Mouse (Mus musculus) lung, embryonic 16.5 days (tissue): ENCODE measurements around the gene Usp17le. TPM values are rescaled to one million over a fixed set of nuclear protein-coding genes. Genes with fewer than 3 reads are reported as not detected.
"Not testable (repeated sequence)": the region's sequence is repeated elsewhere in the genome, so short reads cannot be mapped to it uniquely, and the experiment has no call there.

ENCODE experiments used
- ATAC-seq: fragments of 200-750 bp; cut with Nextera tagmentation; 2 replicates; pipeline ENCODE4 v1.8.0; 2017; ENCODE audit warnings: low read depth, mild to moderate bottlenecking, moderate library complexity
- H3K27ac ChIP-seq: fragments of 300-500 bp; sonication (generic); 2 replicates; pipeline ENCODE4 v1.5.1; 2014; ENCODE audit warnings: mild to moderate bottlenecking, control low read depth, low read length
- H3K27me3 ChIP-seq: fragments of 300-500 bp; sonication (generic); 2 replicates; pipeline ENCODE4 v1.6.1; 2014; ENCODE audit warnings: low read depth, low read length, mixed read lengths; ENCODE audit not compliant: control insufficient read depth, insufficient read depth
- H3K36me3 ChIP-seq: fragments of 300-500 bp; sonication (generic); 2 replicates; pipeline ENCODE4 v1.6.1; 2014; ENCODE audit warnings: low read length; ENCODE audit not compliant: control insufficient read depth, insufficient read depth
- H3K4me1 ChIP-seq: fragments of 300-500 bp; sonication (generic); replicated peaks from 2 replicates; pipeline ENCODE4 v1.6.1; 2014; ENCODE audit warnings: low read length, mixed read lengths; ENCODE audit not compliant: control insufficient read depth, insufficient read depth
- H3K4me2 ChIP-seq: fragments of 300-500 bp; sonication (generic); 2 replicates; pipeline ENCODE4 v1.6.1; 2014; ENCODE audit warnings: low read depth, low read length, control low read depth
- H3K4me3 ChIP-seq: fragments of 300-500 bp; sonication (generic); 2 replicates; pipeline ENCODE4 v1.5.1; 2014; ENCODE audit warnings: mild to moderate bottlenecking, low read length, control low read depth
- H3K9ac ChIP-seq: fragments of 300-500 bp; sonication (generic); 2 replicates; pipeline ENCODE4 v1.6.1; 2014; ENCODE audit warnings: low read length, control low read depth
- H3K9me3 ChIP-seq: fragments of 300-500 bp; sonication (generic); 2 replicates; pipeline ENCODE4 v1.6.1; 2016; ENCODE audit warnings: low read length; ENCODE audit not compliant: control insufficient read depth
- WGBS: fragments of 180-500 bp; shearing (Covaris S2); extraction: QIAGEN DNeasy Blood & Tissue Kit; methylation state at CpG from one replicate; pipeline ENCODE4 v1.1.7; 2014; 5-methylcytosine and 5-hydroxymethylcytosine counted together
- polyA plus RNA-seq: library from polyadenylated mRNA; unstranded; fragments of >200 nt; fragmentation: Nextera tagmentation; extraction: Ambion mirVana; gene quantifications from 2 replicates; pipeline ENCODE4 v1.2.1, GENCODE M21; 2015

Gene Usp17le
- polyA plus RNA-seq = not detected in 2 replicates

DNA sequence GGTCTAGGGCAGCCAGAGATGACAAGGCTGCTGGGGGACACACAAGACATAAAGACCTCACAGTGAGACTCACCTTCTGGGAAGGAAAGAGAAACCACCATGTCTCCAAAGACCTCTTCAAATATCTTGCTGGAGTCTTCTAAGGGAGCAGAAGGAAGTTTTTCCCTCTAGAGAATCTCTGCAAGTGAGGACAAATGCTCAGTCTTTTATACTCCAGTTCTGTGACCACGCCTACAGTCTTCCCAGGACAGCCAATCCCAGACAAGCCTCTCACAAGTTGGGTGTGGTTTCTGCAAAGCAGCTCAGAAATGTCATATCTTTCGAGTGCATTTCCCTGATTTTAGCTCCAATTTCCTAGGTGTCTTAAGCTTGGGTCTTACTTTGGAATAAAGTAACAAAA is at the start of gene Usp17le:
Gene Usp17le, minus strand, starts transcription at position 101 of the 400 bp plus-strand sequence.
- H3K9me3 ChIP-seq, H3K27me3 ChIP-seq, ATAC-seq, H3K9ac ChIP-seq, H3K36me3 ChIP-seq, H3K4me2 ChIP-seq, H3K27ac ChIP-seq, H3K4me1 ChIP-seq, H3K4me3 ChIP-seq: not testable (repeated sequence)
- 50% methylated on average over 2 of the region's 2 CpGs for WGBS

DNA sequence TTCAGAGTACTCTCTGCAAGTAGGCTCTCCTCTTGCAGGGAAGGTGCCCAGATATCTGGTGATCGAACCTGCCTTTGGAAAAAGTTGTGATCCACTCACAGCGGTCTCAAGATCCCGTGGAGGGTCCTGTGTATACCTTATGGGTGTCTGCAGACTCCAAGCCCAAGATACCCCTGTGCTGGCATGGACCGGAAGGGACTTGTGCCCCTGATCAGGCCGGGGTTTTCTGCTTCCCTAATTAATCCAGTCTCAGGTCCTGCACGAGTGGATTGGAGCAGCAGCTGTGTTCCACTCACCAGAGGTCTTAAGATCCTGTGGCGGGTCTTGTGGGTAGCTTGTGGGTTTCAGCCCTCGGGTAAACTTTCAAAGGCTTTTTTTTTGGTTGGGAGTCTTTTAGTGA is 33.1 kb upstream of the Usp17le start:
- H3K4me3 ChIP-seq, ATAC-seq, H3K4me2 ChIP-seq, H3K4me1 ChIP-seq, H3K27me3 ChIP-seq, H3K27ac ChIP-seq, H3K36me3 ChIP-seq, H3K9me3 ChIP-seq, H3K9ac ChIP-seq: not testable (repeated sequence)
- 70% methylated on average over 8 of the region's 8 CpGs for WGBS

DNA sequence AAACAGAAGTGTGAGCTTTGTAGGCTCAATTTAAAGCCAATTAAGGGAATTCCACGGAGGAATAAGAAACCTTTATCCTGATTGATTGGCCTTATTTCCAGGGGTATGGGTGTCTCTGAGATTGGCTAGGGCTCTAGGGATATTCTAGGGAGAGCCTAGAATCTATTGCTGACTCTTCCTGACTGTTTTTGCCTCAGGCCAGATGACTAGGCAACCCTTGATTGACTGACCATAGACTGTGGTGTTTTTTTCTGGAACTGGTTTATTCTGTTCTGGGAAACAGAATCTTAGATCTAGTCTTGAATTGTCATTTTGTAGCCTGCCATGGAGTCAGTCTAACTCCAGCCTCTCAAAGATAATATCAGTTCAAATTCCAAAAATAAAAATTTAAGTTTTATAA is 13.5 kb upstream of the Usp17le start:
- H3K4me1 ChIP-seq = no peaks in the 10 kb centered on the region
- no peak overlapping the region for H3K27ac ChIP-seq
- H3K27me3 ChIP-seq = no peaks in the 10 kb centered on the region
- no peak overlapping the region for H3K4me3 ChIP-seq
- H3K9me3 ChIP-seq = no peaks in the 10 kb centered on the region
- no peak for ATAC-seq
- no peaks in the 10 kb centered on the region for H3K36me3 ChIP-seq
- H3K4me2 ChIP-seq = no peak overlapping the region
- WGBS = 55% methylated on average over 1 of the region's 1 CpGs
- H3K9ac ChIP-seq = no peak overlapping the region

Other genes with a start within 250 kb of the Usp17le start
- not detected in 2 replicates for gene Olfr651, start 227.3 kb downstream of the Usp17le start, polyA plus RNA-seq
- gene Olfr652, start 216.6 kb downstream of the Usp17le start, polyA plus RNA-seq = not detected in 2 replicates
- gene Olfr653, start 200.2 kb downstream of the Usp17le start, polyA plus RNA-seq = not detected in 2 replicates
- not detected in 2 replicates for gene Olfr654, start 190.4 kb downstream of the Usp17le start, polyA plus RNA-seq
- gene Olfr655, start 175.7 kb downstream of the Usp17le start, polyA plus RNA-seq = not detected in 2 replicates
- not detected in 2 replicates for gene Olfr656, start 163.5 kb downstream of the Usp17le start, polyA plus RNA-seq
- not detected in 2 replicates for gene Olfr657, start 152.7 kb downstream of the Usp17le start, polyA plus RNA-seq
- gene Olfr658, start 130.2 kb downstream of the Usp17le start, polyA plus RNA-seq = not detected in 2 replicates
- gene Olfr659, start 110.7 kb downstream of the Usp17le start, polyA plus RNA-seq = not detected in 2 replicates
- not detected in 2 replicates for gene Olfr661, start 91.0 kb downstream of the Usp17le start, polyA plus RNA-seq
- not detected in 2 replicates for gene Usp17lb, start 65.1 kb upstream of the Usp17le start, polyA plus RNA-seq
- gene Usp17la, start 79.5 kb upstream of the Usp17le start, polyA plus RNA-seq = not detected in 2 replicates
- gene Olfr665, start 100.6 kb upstream of the Usp17le start, polyA plus RNA-seq = not detected in 2 replicates
- not detected in 2 replicates for gene Olfr666, start 118.5 kb upstream of the Usp17le start, polyA plus RNA-seq
- not detected in 2 replicates for gene Olfr667, start 144.0 kb upstream of the Usp17le start, polyA plus RNA-seq
- gene Olfr668, start 150.6 kb upstream of the Usp17le start, polyA plus RNA-seq = not detected in 2 replicates
- not detected in 2 replicates for gene Olfr669, start 156.8 kb upstream of the Usp17le start, polyA plus RNA-seq
- not detected in 2 replicates for gene Olfr670, start 185.2 kb upstream of the Usp17le start, polyA plus RNA-seq
- gene Olfr671, start 201.7 kb upstream of the Usp17le start, polyA plus RNA-seq = not detected in 2 replicates
- not detected in 2 replicates for gene Olfr672, start 224.6 kb upstream of the Usp17le start, polyA plus RNA-seq